ENCODE assay signal across 8 mouse cellular contexts in genomic region chr16:91045511-91045910, GRCm38 (mm10). TPM values are rescaled to one million over a fixed set of nuclear protein-coding genes. Genes with fewer than 3 reads are reported as not detected.
DNase-seq lines count a peak whose midpoint lies in the region; ATAC-seq and TF ChIP-seq lines count a peak whose summit lies in the region.

No protein-coding gene starts in this region.

- DNase-seq in layer of hippocampus, adult 11-12 months (ENCODE audit: low spot score), result peak; percentile 38
- DNase-seq in layer of hippocampus, postnatal 36 days, result no peak
- DNase-seq in adipocyte (ENCODE audit: low spot score), result peak; percentile 65
- DNase-seq in embryo, embryonic 11.5 days (ENCODE audit: low read depth, low spot score), result peak; percentile 24
- peak; percentile 43 to 49 for DNase-seq in heart, postnatal 36 days
- peak; percentile 18 for DNase-seq in limb, embryonic 14.5 days (ENCODE audit: low spot score)
- peak; percentile 57 for DNase-seq in thymus, adult 2 months

- no peak overlapping the region for H3K27ac ChIP-seq in limb, embryonic 14.5 days (replicated peaks; ENCODE audit: low read depth, low read length)
- H3K27ac ChIP-seq in thymus, adult 2 months (ENCODE audit: control insufficient read depth, insufficient read depth, low read length), result no peak overlapping the region

- TF ChIP-seq CTCF in thymus, adult 2 months (IDR thresholded peaks at IDR 0.05; ENCODE audit: borderline replicate concordance, control insufficient read depth, extremely low read depth, insufficient read depth, low read length, poor library complexity), result 0 out of 2 replicates have a peak, but pooled peaks have one; percentile 28

- 67% methylated on average over 8 of the region's 8 CpGs for WGBS in limb, embryonic 14.5 days
- WGBS in thymus, adult 2 months, result 82% methylated on average over 8 of the region's 8 CpGs

- no peaks in the 10 kb centered on the region for H3K9me3 ChIP-seq in limb, embryonic 14.5 days (ENCODE audit: control insufficient read depth, low read length)

- intact Hi-C loops in heart, postnatal 36 days (cut with DNase I), result loop anchor here (2.0 to 10.0 kb wide), 2 partner anchors 33 to 761 kb away; partner anchors contain the start of gene Scaf4

- peaks cover 13% of the 10 kb centered on the region for H3K36me3 ChIP-seq in limb, embryonic 14.5 days (ENCODE audit: control insufficient read depth, insufficient read depth, low read length)
- H3K36me3 ChIP-seq in thymus, adult 2 months (ENCODE audit: control insufficient read depth, insufficient read depth, low read length), result no peaks in the 10 kb centered on the region

- no peak overlapping the region for H3K4me3 ChIP-seq in limb, embryonic 14.5 days (replicated peaks; ENCODE audit: low read length)
- H3K4me3 ChIP-seq in thymus, adult 2 months (ENCODE audit: control insufficient read depth, insufficient read depth, low read length), result no peak overlapping the region

- no peaks in the 10 kb centered on the region for H3K27me3 ChIP-seq in limb, embryonic 14.5 days (ENCODE audit: control insufficient read depth, insufficient read depth, low read length)
- no peaks in the 10 kb centered on the region for H3K27me3 ChIP-seq in thymus, adult 2 months (ENCODE audit: control insufficient read depth, insufficient read depth, low read length)

- no peak for TF ChIP-seq POLR2A in limb, embryonic 14.5 days (IDR thresholded peaks at IDR 0.05; ENCODE audit: borderline replicate concordance, extremely low read depth, insufficient read depth, insufficient read length)
- TF ChIP-seq POLR2A in thymus, adult 2 months (IDR thresholded peaks at IDR 0.05; ENCODE audit: control insufficient read depth, extremely low read depth, insufficient read depth, low read length, poor library complexity), result no peak

- H3K9ac ChIP-seq in limb, embryonic 14.5 days (ENCODE audit: low read depth, low read length, severe bottlenecking), result no peak overlapping the region

- ATAC-seq in limb, embryonic 14.5 days (ENCODE audit: low FRiP score, low read depth), result no peak
- 0 out of 2 replicates have a peak, but pooled peaks have one; percentile 24 for ATAC-seq in monocyte, adult 5-6 weeks (replicated peaks; ENCODE audit: insufficient number of reproducible peaks, low FRiP score, low TSS enrichment, poor library complexity, severe bottlenecking)

- peaks cover 6% of the 10 kb centered on the region; the same call in 1 of the 2 replicates for H3K4me1 ChIP-seq in limb, embryonic 14.5 days (ENCODE audit: control insufficient read depth, insufficient read depth, low read length)
- peaks cover 8% of the 10 kb centered on the region for H3K4me1 ChIP-seq in thymus, adult 2 months (replicated peaks; ENCODE audit: control insufficient read depth, insufficient read depth, low read length)

- no peak overlapping the region for H3K4me2 ChIP-seq in limb, embryonic 14.5 days (replicated peaks; ENCODE audit: low read depth, low read length, severe bottlenecking)

RNA-seq across cellular contexts. Expression of gene Paxbp1, which starts 1.2 kb away (rescaled TPM):
- 10 to 100 TPM; 68.1 to 77.8 TPM for total RNA-seq in layer of hippocampus, postnatal 36 days (2021)
- 10 to 100 TPM; 13.1 to 13.5 TPM for total RNA-seq in heart, postnatal 36 days (2021)
- 117 and 132 TPM in 2 replicates for polyA plus RNA-seq in limb, embryonic 14.5 days (2012; rRNA removed)
- 56.2 and 69.4 TPM in 2 replicates for polyA plus RNA-seq in limb, embryonic 14.5 days (2014; fragmentation: Nextera tagmentation; extraction: Ambion mirVana)
- total RNA-seq in monocyte, adult 5-6 weeks (2017), result 135 to 183 TPM (median 160 TPM) in 3 replicates
- 30.6 and 32.9 TPM in 2 replicates for polyA plus RNA-seq in thymus, adult 2 months (2012; rRNA removed)

RNA-seq across cellular contexts. Expression of gene Synj1, which starts 34.4 kb away (rescaled TPM):
- total RNA-seq in layer of hippocampus, postnatal 36 days (2021), result 100 to 1,000 TPM; 381 to 404 TPM
- 10 to 100 TPM; 29.1 to 29.6 TPM for total RNA-seq in heart, postnatal 36 days (2021)
- polyA plus RNA-seq in limb, embryonic 14.5 days (2012; rRNA removed), result 19.2 and 23.9 TPM in 2 replicates
- polyA plus RNA-seq in limb, embryonic 14.5 days (2014; fragmentation: Nextera tagmentation; extraction: Ambion mirVana), result 13.8 and 14.5 TPM in 2 replicates
- total RNA-seq in monocyte, adult 5-6 weeks (2017), result 46.1 to 103 TPM (median 74.0 TPM) in 3 replicates
- 51.6 and 66.8 TPM in 2 replicates for polyA plus RNA-seq in thymus, adult 2 months (2012; rRNA removed)

RNA-seq across cellular contexts. Expression of gene 4932438H23Rik, which starts 49.4 kb away (rescaled TPM):
- 1 to 10 TPM; 1.2 to 1.4 TPM for total RNA-seq in layer of hippocampus, postnatal 36 days (2021)
- total RNA-seq in heart, postnatal 36 days (2021), result under 1 TPM in 1 of 2 experiments, not detected in 1; 0.19 TPM
- 0.45 and 0.60 TPM in 2 replicates for polyA plus RNA-seq in limb, embryonic 14.5 days (2012; rRNA removed)
- 0.32 and 1.3 TPM in 2 replicates for polyA plus RNA-seq in limb, embryonic 14.5 days (2014; fragmentation: Nextera tagmentation; extraction: Ambion mirVana)
- total RNA-seq in monocyte, adult 5-6 weeks (2017), result 2.3 TPM in 1 of 3 replicates, not detected in the others
- polyA plus RNA-seq in thymus, adult 2 months (2012; rRNA removed), result 0.33 and 1.1 TPM in 2 replicates

Comparison
In these comparisons a context has a peak if more than half of its experiments do, and no peak if none do; other contexts are left out.
1. DNase-seq: peak in layer of hippocampus, adult 11-12 months (single experiment), adipocyte (single experiment), embryo, embryonic 11.5 days (single experiment), heart, postnatal 36 days (2 of 2), limb, embryonic 14.5 days (single experiment) and thymus, adult 2 months (single experiment); none in layer of hippocampus, postnatal 36 days (0 of 2).